Mouse (Mus musculus): Measurements from ENCODE around the gene Olfr926. TPM values are rescaled to one million over a fixed set of nuclear protein-coding genes. Genes with fewer than 3 reads are reported as not detected.
"Not testable (repeated sequence)": the region's sequence is repeated elsewhere in the genome, so short reads cannot be mapped to it uniquely, and the experiment has no call there.

The Olfr926 gene
- polyA plus RNA-seq (2015; fragmentation: Nextera tagmentation; extraction: Ambion mirVana) = not detected in 2 replicates

DNA sequence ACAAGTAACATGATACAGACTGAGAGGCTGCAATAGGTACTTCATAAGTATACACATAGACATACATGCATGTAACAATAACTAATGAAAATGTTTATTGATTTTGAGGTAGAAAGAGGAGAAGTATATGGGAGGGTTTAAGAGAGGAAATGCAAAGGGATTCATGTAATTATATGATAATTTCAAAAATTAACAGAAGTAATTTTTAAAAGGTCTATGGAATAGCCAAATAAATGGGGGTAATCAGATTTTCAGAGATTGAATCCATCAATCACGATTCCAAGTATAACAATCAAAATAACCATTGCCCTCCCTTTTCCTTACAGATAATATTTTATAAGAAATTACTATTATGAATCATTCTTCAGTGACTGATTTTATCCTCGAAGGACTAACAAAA lies at the start of gene Olfr926:
Olfr926 (plus strand) TSS at position 301 of the 400 bp plus-strand sequence.
- 86% methylated on average over 2 of the region's 2 CpGs for WGBS
- no peak for ATAC-seq (replicated peaks)
- no peaks in the 10 kb centered on the region for H3K9me3 ChIP-seq

GRCm38 (mm10) chr9:38833027-38833426 lies 43.9 kb upstream of the Olfr926 start:
- H3K9ac ChIP-seq = no peak overlapping the region
- no peaks in the 10 kb centered on the region for H3K9me3 ChIP-seq
- H3K27ac ChIP-seq = no peak overlapping the region
- 73% methylated on average over 2 of the region's 2 CpGs for WGBS
- no peak overlapping the region for H3K4me3 ChIP-seq
- H3K4me2 ChIP-seq = no peak overlapping the region
- no peaks in the 10 kb centered on the region for H3K27me3 ChIP-seq (replicated peaks)
- ATAC-seq (replicated peaks) = no peak
- H3K4me1 ChIP-seq = no peaks in the 10 kb centered on the region
- no peaks in the 10 kb centered on the region for H3K36me3 ChIP-seq (replicated peaks)

More for the DNA sequence above, at the start of gene Olfr926:
- Histone ChIP-seq H3K4me1 (no peaks in the 10 kb centered on the region), H3K4me3 (no peak within 1 kb of the TSS), H3K36me3 (replicated peaks) (no peaks in the 10 kb centered on the region), H3K27me3 (replicated peaks) (no peaks in the 10 kb centered on the region), H3K4me2 (no peak within 1 kb of the TSS), H3K27ac (no peak within 1 kb of the TSS), H3K9ac (no peak within 1 kb of the TSS)

- Histone ChIP-seq H3K9me3 (no peaks in the 10 kb centered on the region), H3K4me3 (no peak within 1 kb of the TSS), H3K4me2 (no peak within 1 kb of the TSS), H3K36me3 (replicated peaks) (no peaks in the 10 kb centered on the region), H3K4me1 (no peaks in the 10 kb centered on the region), H3K27ac (no peak within 1 kb of the TSS), H3K9ac (no peak within 1 kb of the TSS), H3K27me3 (replicated peaks) (no peaks in the 10 kb centered on the region)
- WGBS = 92% methylated on average over 1 of the region's 1 CpGs
- no peak for ATAC-seq (replicated peaks)
These were observed 32.8 kb upstream of the Olfr926 start, which contains the start of gene Olfr924 for GRCm38 (mm10) chr9:38844149-38844548. TSS of gene Olfr924 (plus strand) at chr9:38844449.

DNA sequence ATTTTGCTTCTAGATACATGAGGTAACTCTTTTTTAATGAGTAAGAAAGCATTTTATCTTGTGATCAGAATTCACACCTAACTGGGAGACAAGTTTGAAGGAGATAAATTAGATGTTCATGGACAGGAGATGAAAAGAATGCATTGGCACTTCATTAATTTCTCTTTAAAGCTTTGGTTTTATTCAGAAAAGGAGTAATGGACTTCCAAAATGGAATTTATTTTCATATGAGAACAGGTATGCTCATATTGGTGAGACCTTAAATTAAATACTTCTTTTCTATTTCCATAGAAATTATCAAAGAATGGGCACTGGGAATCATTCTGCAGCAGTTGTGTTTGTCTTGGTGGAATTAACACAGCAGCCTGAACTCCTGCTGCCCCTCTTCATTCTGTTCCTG lies 22.2 kb upstream of the Olfr926 start, which contains the start of gene Olfr26:
Olfr26 (plus strand) TSS at position 301 of the 400 bp plus-strand sequence.
- Histone ChIP-seq H3K36me3 (replicated peaks) (no peaks in the 10 kb centered on the region), H3K4me2 (no peak within 1 kb of the TSS), H3K9me3 (no peaks in the 10 kb centered on the region), H3K4me3 (no peak within 1 kb of the TSS), H3K9ac (no peak within 1 kb of the TSS), H3K27me3 (replicated peaks) (no peaks in the 10 kb centered on the region), H3K4me1 (no peaks in the 10 kb centered on the region), H3K27ac (no peak within 1 kb of the TSS)
- ATAC-seq (replicated peaks) = no peak

DNA sequence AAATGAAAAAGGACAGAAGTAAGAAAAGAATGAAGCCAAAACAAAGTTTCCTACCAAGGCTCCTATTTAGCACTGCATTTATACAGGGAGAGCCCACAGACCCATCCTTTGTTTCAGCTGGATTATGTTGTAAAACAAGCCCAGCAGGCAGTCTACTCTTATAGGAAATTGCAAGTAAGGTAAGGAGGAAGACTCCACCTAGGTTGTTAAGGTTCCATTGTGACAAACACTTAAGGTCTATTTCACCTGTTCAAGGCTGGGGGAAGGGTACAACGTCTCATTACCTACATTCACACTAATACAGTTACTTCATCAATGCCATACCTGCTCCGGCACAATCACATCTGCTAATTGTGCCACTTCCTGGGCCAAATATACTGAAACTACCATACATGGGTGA lies 2.0 kb upstream of the Olfr926 start:
- not testable (repeated sequence) for H3K4me3 ChIP-seq; ATAC-seq (replicated peaks); H3K27ac ChIP-seq; H3K36me3 ChIP-seq (replicated peaks); H3K4me2 ChIP-seq; H3K27me3 ChIP-seq (replicated peaks); H3K9me3 ChIP-seq; H3K4me1 ChIP-seq; H3K9ac ChIP-seq
- WGBS = 67% methylated on average over 2 of the region's 2 CpGs

Other genes with a start within 250 kb of the Olfr926 start
- not detected in 2 replicates for gene Olfr916, start 217.3 kb upstream of the Olfr926 start, polyA plus RNA-seq (2015; fragmentation: Nextera tagmentation; extraction: Ambion mirVana)
- gene Olfr917, start 211.3 kb upstream of the Olfr926 start, polyA plus RNA-seq (2015; fragmentation: Nextera tagmentation; extraction: Ambion mirVana) = not detected in 2 replicates
- not detected in 2 replicates for gene Olfr918, start 202.5 kb upstream of the Olfr926 start, polyA plus RNA-seq (2015; fragmentation: Nextera tagmentation; extraction: Ambion mirVana)
- gene Olfr919, start 173.5 kb upstream of the Olfr926 start, polyA plus RNA-seq (2015; fragmentation: Nextera tagmentation; extraction: Ambion mirVana) = not detected in 2 replicates
- gene Vwa5a, start 158.9 kb upstream of the Olfr926 start, polyA plus RNA-seq (2015; fragmentation: Nextera tagmentation; extraction: Ambion mirVana) = 6.6 and 7.1 TPM in 2 replicates
- gene Olfr920, start 124.8 kb upstream of the Olfr926 start, polyA plus RNA-seq (2015; fragmentation: Nextera tagmentation; extraction: Ambion mirVana) = not detected in 2 replicates
- gene Olfr921, start 104.1 kb upstream of the Olfr926 start, polyA plus RNA-seq (2015; fragmentation: Nextera tagmentation; extraction: Ambion mirVana) = not detected in 2 replicates
- gene Olfr922, start 62.5 kb upstream of the Olfr926 start, polyA plus RNA-seq (2015; fragmentation: Nextera tagmentation; extraction: Ambion mirVana) = not detected in 2 replicates
- not detected in 2 replicates for gene Olfr923, start 50.6 kb upstream of the Olfr926 start, polyA plus RNA-seq (2015; fragmentation: Nextera tagmentation; extraction: Ambion mirVana)
- not detected in 2 replicates for gene Olfr924, start 32.7 kb upstream of the Olfr926 start, polyA plus RNA-seq (2015; fragmentation: Nextera tagmentation; extraction: Ambion mirVana)
- not detected in 2 replicates for gene Olfr26, start 22.1 kb upstream of the Olfr926 start, polyA plus RNA-seq (2015; fragmentation: Nextera tagmentation; extraction: Ambion mirVana)
- gene Olfr930, start 52.7 kb downstream of the Olfr926 start, polyA plus RNA-seq (2015; fragmentation: Nextera tagmentation; extraction: Ambion mirVana) = not detected in 2 replicates
- gene Olfr933, start 95.2 kb downstream of the Olfr926 start, polyA plus RNA-seq (2015; fragmentation: Nextera tagmentation; extraction: Ambion mirVana) = not detected in 2 replicates
- not detected in 2 replicates for gene Olfr934, start 111.2 kb downstream of the Olfr926 start, polyA plus RNA-seq (2015; fragmentation: Nextera tagmentation; extraction: Ambion mirVana)
- not detected in 2 replicates for gene Olfr935, start 122.6 kb downstream of the Olfr926 start, polyA plus RNA-seq (2015; fragmentation: Nextera tagmentation; extraction: Ambion mirVana)
- not detected in 2 replicates for gene Olfr146, start 146.3 kb downstream of the Olfr926 start, polyA plus RNA-seq (2015; fragmentation: Nextera tagmentation; extraction: Ambion mirVana)
- gene Olfr937, start 187.8 kb downstream of the Olfr926 start, polyA plus RNA-seq (2015; fragmentation: Nextera tagmentation; extraction: Ambion mirVana) = not detected in 2 replicates
- not detected in 2 replicates for gene Olfr938, start 201.8 kb downstream of the Olfr926 start, polyA plus RNA-seq (2015; fragmentation: Nextera tagmentation; extraction: Ambion mirVana)

Data from midbrain, embryonic 15.5 days (tissue).